Mouse (Mus musculus): ENCODE results near the gene Chsy1. TPM values are rescaled to one million over a fixed set of nuclear protein-coding genes. Genes with fewer than 3 reads are reported as not detected.

Gene Chsy1
- polyA plus RNA-seq, 1 experiment: 17.2 TPM

- Histone ChIP-seq H3K4me2 (ENCODE audit: low read depth) (no peak overlapping the region), H3K79me2 (ENCODE audit: control insufficient read depth, insufficient read depth) (peaks cover 100% of the 10 kb centered on the region), H3K4me3 (no peak overlapping the region), H3ac (ENCODE audit: control insufficient read depth, insufficient read length) (no peak overlapping the region), H3K27me3 (ENCODE audit: control insufficient read depth, insufficient read depth, insufficient read length) (no peaks in the 10 kb centered on the region), H3K36me3 (ENCODE audit: control insufficient read depth, insufficient read depth) (peaks cover 14% of the 10 kb centered on the region)
- TF ChIP-seq REST (IDR thresholded peaks at IDR 0.05; ENCODE audit: insufficient read depth, insufficient read length): no peak
- no peak for TF ChIP-seq TCF3 (IDR thresholded peaks at IDR 0.05; ENCODE audit: insufficient read length, low read depth)
- TF ChIP-seq MAX (IDR thresholded peaks at IDR 0.05; ENCODE audit: low read depth): no peak
- TF ChIP-seq USF1 (IDR thresholded peaks at IDR 0.05; ENCODE audit: low read depth): no peak
- no peak for TF ChIP-seq MYOG (IDR thresholded peaks at IDR 0.05; ENCODE audit: control insufficient read depth in 1 of 3, insufficient read depth in 1 of 3, insufficient read length in 2 of 3, low read depth in 2 of 3)
- TF ChIP-seq MYOD1 (IDR thresholded peaks at IDR 0.05; ENCODE audit: control insufficient read depth in 1 of 3, insufficient read length in 2 of 3, low read depth in 2 of 3): no peak
- TF ChIP-seq CEBPB (IDR thresholded peaks at IDR 0.05; ENCODE audit: insufficient read depth, poor library complexity, severe bottlenecking): no peak
- TF ChIP-seq E2F4 (IDR thresholded peaks at IDR 0.05; ENCODE audit: insufficient read depth): no peak
- no peak for TF ChIP-seq POLR2A (IDR thresholded peaks at IDR 0.05; ENCODE audit: insufficient read length, low read depth)
- TF ChIP-seq POLR2AphosphoS2 (IDR thresholded peaks at IDR 0.05; ENCODE audit: insufficient read length, low read depth): no peak
- no peak for TF ChIP-seq SRF (IDR thresholded peaks at IDR 0.05; ENCODE audit: control insufficient read depth, insufficient read length, low read depth)
- no peak for TF ChIP-seq TCF12 (IDR thresholded peaks at IDR 0.05; ENCODE audit: insufficient read depth, poor library complexity, severe bottlenecking)
Observed at GRCm38 (mm10) chr7:66124551-66124968, 15.2 kb downstream of the Chsy1 start.

- H3K36me3 ChIP-seq (ENCODE audit: control insufficient read depth, insufficient read depth): peaks cover 14% of the 10 kb centered on the region
- H3ac ChIP-seq (ENCODE audit: control insufficient read depth, insufficient read length): no peak overlapping the region
- no peaks in the 10 kb centered on the region for H3K27me3 ChIP-seq (ENCODE audit: control insufficient read depth, insufficient read depth, insufficient read length)
- H3K4me3 ChIP-seq: no peak overlapping the region
- H3K4me2 ChIP-seq (ENCODE audit: low read depth): no peak overlapping the region
- H3K79me2 ChIP-seq (ENCODE audit: control insufficient read depth, insufficient read depth): peaks cover 100% of the 10 kb centered on the region
- TF ChIP-seq CEBPB (IDR thresholded peaks at IDR 0.05; ENCODE audit: insufficient read depth, poor library complexity, severe bottlenecking): no peak
- TF ChIP-seq TCF12 (IDR thresholded peaks at IDR 0.05; ENCODE audit: insufficient read depth, poor library complexity, severe bottlenecking): no peak
- TF ChIP-seq REST (IDR thresholded peaks at IDR 0.05; ENCODE audit: insufficient read depth, insufficient read length): no peak
- TF ChIP-seq MYOD1 (IDR thresholded peaks at IDR 0.05; ENCODE audit: control insufficient read depth in 1 of 3, insufficient read length in 2 of 3, low read depth in 2 of 3): no peak
- no peak for TF ChIP-seq USF1 (IDR thresholded peaks at IDR 0.05; ENCODE audit: low read depth)
- no peak for TF ChIP-seq MAX (IDR thresholded peaks at IDR 0.05; ENCODE audit: low read depth)
- TF ChIP-seq MYOG (IDR thresholded peaks at IDR 0.05; ENCODE audit: control insufficient read depth in 1 of 3, insufficient read depth in 1 of 3, insufficient read length in 2 of 3, low read depth in 2 of 3): no peak
Observed at GRCm38 (mm10) chr7:66125368-66125767, 16.1 kb downstream of the Chsy1 start.

GRCm38 (mm10) chr7:66127951-66128645, 18.8 kb downstream of the Chsy1 start:
- Histone ChIP-seq H3K4me3 (no peak overlapping the region), H3K4me2 (ENCODE audit: low read depth) (no peak overlapping the region), H3K79me2 (ENCODE audit: control insufficient read depth, insufficient read depth) (peaks cover 100% of the 10 kb centered on the region), H3K27me3 (ENCODE audit: control insufficient read depth, insufficient read depth, insufficient read length) (no peaks in the 10 kb centered on the region), H3ac (ENCODE audit: control insufficient read depth, insufficient read length) (no peak overlapping the region), H3K36me3 (ENCODE audit: control insufficient read depth, insufficient read depth) (peaks cover 14% of the 10 kb centered on the region)
- TF ChIP-seq CEBPB (IDR thresholded peaks at IDR 0.05; ENCODE audit: insufficient read depth, poor library complexity, severe bottlenecking) (no peak), MYOD1 (IDR thresholded peaks at IDR 0.05; ENCODE audit: control insufficient read depth in 1 of 3, insufficient read length in 2 of 3, low read depth in 2 of 3) (no peak), E2F4 (IDR thresholded peaks at IDR 0.05; ENCODE audit: insufficient read depth) (no peak), POLR2A (IDR thresholded peaks at IDR 0.05; ENCODE audit: insufficient read length, low read depth) (no peak), TCF12 (IDR thresholded peaks at IDR 0.05; ENCODE audit: insufficient read depth, poor library complexity, severe bottlenecking) (no peak), MAX (IDR thresholded peaks at IDR 0.05; ENCODE audit: low read depth) (no peak), MYOG (IDR thresholded peaks at IDR 0.05; ENCODE audit: control insufficient read depth in 1 of 3, insufficient read depth in 1 of 3, insufficient read length in 2 of 3, low read depth in 2 of 3) (no peak), REST (IDR thresholded peaks at IDR 0.05; ENCODE audit: insufficient read depth, insufficient read length) (no peak), SRF (IDR thresholded peaks at IDR 0.05; ENCODE audit: control insufficient read depth, insufficient read length, low read depth) (no peak), POLR2AphosphoS2 (IDR thresholded peaks at IDR 0.05; ENCODE audit: insufficient read length, low read depth) (no peak), TCF3 (IDR thresholded peaks at IDR 0.05; ENCODE audit: insufficient read length, low read depth) (no peak), USF1 (IDR thresholded peaks at IDR 0.05; ENCODE audit: low read depth) (no peak)

- H3K4me2 ChIP-seq (ENCODE audit: low read depth): no peak overlapping the region
- TF ChIP-seq MAX (IDR thresholded peaks at IDR 0.05; ENCODE audit: low read depth): no peak
- TF ChIP-seq MYOD1 (IDR thresholded peaks at IDR 0.05; ENCODE audit: control insufficient read depth in 1 of 3, insufficient read length in 2 of 3, low read depth in 2 of 3): no peak
- TF ChIP-seq TCF3 (IDR thresholded peaks at IDR 0.05; ENCODE audit: insufficient read length, low read depth): no peak
- no peak for TF ChIP-seq SRF (IDR thresholded peaks at IDR 0.05; ENCODE audit: control insufficient read depth, insufficient read length, low read depth)
- no peak for TF ChIP-seq POLR2AphosphoS2 (IDR thresholded peaks at IDR 0.05; ENCODE audit: insufficient read length, low read depth)
- no peak for TF ChIP-seq USF1 (IDR thresholded peaks at IDR 0.05; ENCODE audit: low read depth)
- TF ChIP-seq CEBPB (IDR thresholded peaks at IDR 0.05; ENCODE audit: insufficient read depth, poor library complexity, severe bottlenecking): no peak
- TF ChIP-seq REST (IDR thresholded peaks at IDR 0.05; ENCODE audit: insufficient read depth, insufficient read length): no peak
- TF ChIP-seq TCF12 (IDR thresholded peaks at IDR 0.05; ENCODE audit: insufficient read depth, poor library complexity, severe bottlenecking): no peak
- no peak for TF ChIP-seq POLR2A (IDR thresholded peaks at IDR 0.05; ENCODE audit: insufficient read length, low read depth)
- TF ChIP-seq E2F4 (IDR thresholded peaks at IDR 0.05; ENCODE audit: insufficient read depth): no peak
- TF ChIP-seq MYOG (IDR thresholded peaks at IDR 0.05; ENCODE audit: control insufficient read depth in 1 of 3, insufficient read depth in 1 of 3, insufficient read length in 2 of 3, low read depth in 2 of 3): no peak
- peaks cover 14% of the 10 kb centered on the region for H3K36me3 ChIP-seq (ENCODE audit: control insufficient read depth, insufficient read depth)
- H3K4me3 ChIP-seq: no peak overlapping the region
- H3ac ChIP-seq (ENCODE audit: control insufficient read depth, insufficient read length): no peak overlapping the region
- H3K27me3 ChIP-seq (ENCODE audit: control insufficient read depth, insufficient read depth, insufficient read length): no peaks in the 10 kb centered on the region
- H3K79me2 ChIP-seq (ENCODE audit: control insufficient read depth, insufficient read depth): peaks cover 99% of the 10 kb centered on the region
Observed at GRCm38 (mm10) chr7:66128857-66129256, 19.5 kb downstream of the Chsy1 start.

Data from myocyte (in vitro differentiated cells).